Mouse (Mus musculus) lung, postnatal 0 days (tissue): ENCODE data around the gene Stpg1.

Experiments
- CTCF ChIP-seq: IDR thresholded peaks from 2 replicates; pipeline ENCODE4 v1.5.1; 2016; ENCODE audit warnings: antibody characterized with exemption, mild to moderate bottlenecking
- EP300 ChIP-seq: IDR thresholded peaks from 2 replicates; pipeline ENCODE4 v1.6.1; 2016; ENCODE audit warnings: antibody characterized with exemption, mild to moderate bottlenecking, control low read depth

- TF ChIP-seq CTCF (no peak), EP300 (no peak)
These were observed 45.5 kb downstream of the Stpg1 start for GRCm38 (mm10) chr4:135540057-135540456.
